Mouse (Mus musculus): ENCODE data around the gene Cldn13. TPM values are rescaled to one million over a fixed set of nuclear protein-coding genes. Genes with fewer than 3 reads are reported as not detected.

Gene Cldn13
- polyA plus RNA-seq, 1 experiment from 2014 or later = 278 TPM

- H3K4me1 ChIP-seq (replicated peaks) = no peaks in the 10 kb centered on the region
- H3K4me3 ChIP-seq (replicated peaks) = no peak overlapping the region
- H3K4me2 ChIP-seq = no peak overlapping the region
- 46% methylated on average over 8 of the region's 8 CpGs for WGBS (ENCODE audit: insufficient replicate concordance)
- no peak for ATAC-seq (ENCODE audit: insufficient read depth)
- H3K27me3 ChIP-seq = no peaks in the 10 kb centered on the region
- H3K9me3 ChIP-seq (replicated peaks) = no peaks in the 10 kb centered on the region
- H3K9ac ChIP-seq = no peak overlapping the region
- H3K27ac ChIP-seq (replicated peaks) = no peak overlapping the region
- H3K36me3 ChIP-seq (replicated peaks) = no peaks in the 10 kb centered on the region
Measured at GRCm38 (mm10) chr5:134891552-134891951, 23.8 kb downstream of the Cldn13 start.

GRCm38 (mm10) chr5:134890601-134891054 lies 24.7 kb downstream of the Cldn13 start:
- H3K9ac ChIP-seq = no peak overlapping the region
- no peak for ATAC-seq (ENCODE audit: insufficient read depth)
- H3K4me2 ChIP-seq = no peak overlapping the region
- no peak overlapping the region for H3K27ac ChIP-seq (replicated peaks)
- H3K9me3 ChIP-seq (replicated peaks) = no peaks in the 10 kb centered on the region
- no peaks in the 10 kb centered on the region for H3K36me3 ChIP-seq (replicated peaks)
- H3K27me3 ChIP-seq = no peaks in the 10 kb centered on the region
- H3K4me1 ChIP-seq (replicated peaks) = no peaks in the 10 kb centered on the region
- 62% methylated on average over 6 of the region's 6 CpGs for WGBS (ENCODE audit: insufficient replicate concordance)
- no peak overlapping the region for H3K4me3 ChIP-seq (replicated peaks)

- no peak for ATAC-seq (ENCODE audit: insufficient read depth)
- no peak overlapping the region for H3K27ac ChIP-seq (replicated peaks)
- H3K4me3 ChIP-seq (replicated peaks) = no peak overlapping the region
- H3K9ac ChIP-seq = no peak overlapping the region
- H3K4me2 ChIP-seq = no peak overlapping the region
- H3K36me3 ChIP-seq (replicated peaks) = no peaks in the 10 kb centered on the region
- no peaks in the 10 kb centered on the region for H3K4me1 ChIP-seq (replicated peaks)
- H3K9me3 ChIP-seq (replicated peaks) = no peaks in the 10 kb centered on the region
- H3K27me3 ChIP-seq = no peaks in the 10 kb centered on the region
- 70% methylated on average over 7 of the region's 7 CpGs for WGBS (ENCODE audit: insufficient replicate concordance)
Measured at GRCm38 (mm10) chr5:134888505-134888904, 26.8 kb downstream of the Cldn13 start.

GRCm38 (mm10) chr5:134887447-134888335 lies 27.6 kb downstream of the Cldn13 start:
- ATAC-seq (ENCODE audit: insufficient read depth) = peak; percentile 42; the same call in 1 of the 2 replicates
- Histone ChIP-seq H3K36me3 (replicated peaks) (no peaks in the 10 kb centered on the region), H3K4me3 (replicated peaks) (no peak overlapping the region), H3K9ac (no peak overlapping the region), H3K27me3 (no peaks in the 10 kb centered on the region), H3K9me3 (replicated peaks) (no peaks in the 10 kb centered on the region), H3K4me2 (no peak overlapping the region), H3K27ac (replicated peaks) (no peak overlapping the region), H3K4me1 (replicated peaks) (no peaks in the 10 kb centered on the region)
- WGBS (ENCODE audit: insufficient replicate concordance) = 34% methylated on average over 18 of the region's 18 CpGs

DNA sequence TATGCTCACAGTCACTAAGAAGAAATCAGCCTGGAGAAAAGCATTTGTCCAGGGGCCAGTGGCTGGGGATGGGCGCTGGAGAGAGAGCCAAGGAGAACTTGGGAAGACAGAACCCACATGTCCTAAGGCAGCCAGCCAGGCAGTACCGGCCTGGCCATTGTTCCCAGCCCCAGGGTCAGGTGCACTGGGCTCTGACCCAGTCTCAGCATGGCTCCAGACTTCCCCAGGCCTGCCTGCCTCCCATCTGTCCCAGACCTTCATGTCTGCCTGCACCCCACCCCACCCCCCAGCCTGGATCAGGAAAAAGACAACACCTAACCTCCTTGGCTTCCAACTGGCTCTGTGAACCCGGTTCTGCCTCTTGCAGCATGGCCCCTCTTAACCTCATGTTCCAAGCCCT lies 32.2 kb downstream of the Cldn13 start:
- Histone ChIP-seq H3K36me3 (replicated peaks) (no peaks in the 10 kb centered on the region), H3K9me3 (replicated peaks) (no peaks in the 10 kb centered on the region), H3K4me3 (replicated peaks) (no peak overlapping the region), H3K4me2 (no peak overlapping the region), H3K9ac (no peak overlapping the region), H3K27ac (replicated peaks) (no peak overlapping the region), H3K27me3 (no peaks in the 10 kb centered on the region), H3K4me1 (replicated peaks) (no peaks in the 10 kb centered on the region)
- WGBS (ENCODE audit: insufficient replicate concordance) = 56% methylated on average over 3 of the region's 3 CpGs
- ATAC-seq (ENCODE audit: insufficient read depth) = no peak

DNA sequence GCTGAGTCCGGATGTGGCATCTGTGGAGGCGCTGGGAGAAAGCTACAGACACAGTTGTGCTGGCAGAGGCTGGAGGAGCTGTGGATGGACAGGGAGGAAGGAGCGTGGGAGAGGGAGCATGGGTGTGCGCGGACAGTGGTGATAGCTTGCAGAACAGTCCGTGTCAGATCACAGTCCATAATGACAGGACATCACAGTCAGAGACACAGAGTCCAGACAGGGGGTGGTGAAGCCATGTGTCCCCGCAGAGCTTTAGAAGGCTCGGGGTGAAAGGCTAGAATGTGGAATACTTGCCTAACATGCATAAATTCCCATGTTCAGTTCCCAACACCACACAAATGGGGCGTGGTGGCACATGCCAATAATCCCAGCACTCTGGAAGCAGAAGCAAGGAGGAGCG lies 38.5 kb downstream of the Cldn13 start:
- ATAC-seq (ENCODE audit: insufficient read depth) = no peak
- H3K4me3 ChIP-seq (replicated peaks) = no peak overlapping the region
- WGBS (ENCODE audit: insufficient replicate concordance) = 56% methylated on average over 10 of the region's 10 CpGs
- no peaks in the 10 kb centered on the region for H3K27me3 ChIP-seq
- no peaks in the 10 kb centered on the region for H3K9me3 ChIP-seq (replicated peaks)
- no peaks in the 10 kb centered on the region for H3K4me1 ChIP-seq (replicated peaks)
- H3K9ac ChIP-seq = no peak overlapping the region
- no peak overlapping the region for H3K27ac ChIP-seq (replicated peaks)
- H3K4me2 ChIP-seq = no peak overlapping the region
- no peaks in the 10 kb centered on the region for H3K36me3 ChIP-seq (replicated peaks)

DNA sequence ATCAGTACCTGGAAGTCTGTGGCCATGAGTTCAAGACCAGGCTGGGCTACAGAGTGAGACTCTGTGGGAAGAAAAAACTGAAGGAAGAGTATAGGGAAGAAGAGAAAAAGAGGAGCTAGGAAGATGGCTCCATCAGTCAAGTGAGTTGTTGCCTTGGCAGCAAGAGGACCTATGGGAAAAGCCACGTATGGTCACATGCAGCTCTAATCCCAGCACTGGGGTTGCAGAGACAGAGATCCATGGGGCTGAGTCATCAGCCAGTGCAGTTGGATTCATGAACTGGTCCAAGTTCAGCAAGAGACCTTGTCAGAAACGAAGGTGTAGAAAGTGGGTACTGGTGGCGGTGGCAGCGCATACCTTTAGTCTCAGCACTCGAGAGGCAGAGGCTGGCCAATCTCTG lies 40.1 kb downstream of the Cldn13 start:
- no peak overlapping the region for H3K9ac ChIP-seq
- no peak overlapping the region for H3K27ac ChIP-seq (replicated peaks)
- no peak overlapping the region for H3K4me2 ChIP-seq
- no peaks in the 10 kb centered on the region for H3K4me1 ChIP-seq (replicated peaks)
- no peaks in the 10 kb centered on the region for H3K9me3 ChIP-seq (replicated peaks)
- H3K4me3 ChIP-seq (replicated peaks) = no peak overlapping the region
- ATAC-seq (ENCODE audit: insufficient read depth) = no peak
- H3K27me3 ChIP-seq = no peaks in the 10 kb centered on the region
- H3K36me3 ChIP-seq (replicated peaks) = no peaks in the 10 kb centered on the region
- WGBS (ENCODE audit: insufficient replicate concordance) = 65% methylated on average over 5 of the region's 5 CpGs

- 58% methylated on average over 21 of the region's 21 CpGs for WGBS (ENCODE audit: insufficient replicate concordance)
- H3K4me3 ChIP-seq (replicated peaks) = no peak overlapping the region
- no peaks in the 10 kb centered on the region for H3K27me3 ChIP-seq
- no peak overlapping the region for H3K4me2 ChIP-seq
- no peaks in the 10 kb centered on the region for H3K36me3 ChIP-seq (replicated peaks)
- H3K27ac ChIP-seq (replicated peaks) = no peak overlapping the region
- H3K9ac ChIP-seq = no peak overlapping the region
- ATAC-seq (ENCODE audit: insufficient read depth) = no peak
- no peaks in the 10 kb centered on the region for H3K9me3 ChIP-seq (replicated peaks)
- no peaks in the 10 kb centered on the region for H3K4me1 ChIP-seq (replicated peaks)
Measured at GRCm38 (mm10) chr5:134873956-134874879, 41.1 kb downstream of the Cldn13 start.

- Histone ChIP-seq H3K27ac (replicated peaks) (no peak overlapping the region), H3K27me3 (no peaks in the 10 kb centered on the region), H3K9me3 (replicated peaks) (no peaks in the 10 kb centered on the region), H3K9ac (no peak overlapping the region), H3K4me3 (replicated peaks) (no peak overlapping the region), H3K4me2 (no peak overlapping the region), H3K4me1 (replicated peaks) (no peaks in the 10 kb centered on the region), H3K36me3 (replicated peaks) (no peaks in the 10 kb centered on the region)
- ATAC-seq (ENCODE audit: insufficient read depth) = no peak
- WGBS (ENCODE audit: insufficient replicate concordance) = 65% methylated on average over 8 of the region's 8 CpGs
Measured at GRCm38 (mm10) chr5:134873034-134873433, 42.3 kb downstream of the Cldn13 start.

GRCm38 (mm10) chr5:134872597-134872996 lies 42.7 kb downstream of the Cldn13 start:
- no peak for ATAC-seq (ENCODE audit: insufficient read depth)
- Histone ChIP-seq H3K9me3 (replicated peaks) (no peaks in the 10 kb centered on the region), H3K4me2 (no peak overlapping the region), H3K27me3 (no peaks in the 10 kb centered on the region), H3K4me1 (replicated peaks) (no peaks in the 10 kb centered on the region), H3K27ac (replicated peaks) (no peak overlapping the region), H3K36me3 (replicated peaks) (no peaks in the 10 kb centered on the region), H3K9ac (no peak overlapping the region), H3K4me3 (replicated peaks) (no peak overlapping the region)
- 42% methylated on average over 5 of the region's 5 CpGs for WGBS (ENCODE audit: insufficient replicate concordance)

- H3K4me1 ChIP-seq (replicated peaks) = no peaks in the 10 kb centered on the region
- H3K27me3 ChIP-seq = no peaks in the 10 kb centered on the region
- H3K9ac ChIP-seq = no peak overlapping the region
- no peak overlapping the region for H3K4me2 ChIP-seq
- no peak overlapping the region for H3K27ac ChIP-seq (replicated peaks)
- H3K4me3 ChIP-seq (replicated peaks) = no peak overlapping the region
- 44% methylated on average over 5 of the region's 5 CpGs for WGBS (ENCODE audit: insufficient replicate concordance)
- no peak for ATAC-seq (ENCODE audit: insufficient read depth)
- no peaks in the 10 kb centered on the region for H3K36me3 ChIP-seq (replicated peaks)
- H3K9me3 ChIP-seq (replicated peaks) = no peaks in the 10 kb centered on the region
Measured at GRCm38 (mm10) chr5:134868506-134868905, 46.8 kb downstream of the Cldn13 start.

Data from liver, embryonic 15.5 days (tissue).